8 mouse cellular contexts compared by ENCODE assay signal in genomic region chr9:57262795-57263684, GRCm38 (mm10). TPM values are rescaled to one million over a fixed set of nuclear protein-coding genes. Genes with fewer than 3 reads are reported as not detected.
A peak's percentile ranks its signal among the peaks of the same experiment; 100 is the strongest.
DNase-seq lines count a peak whose midpoint lies in the region; ATAC-seq lines count a peak whose summit lies in the region.

No protein-coding gene starts in this region.

- H3K4me3 ChIP-seq in heart, embryonic 13.5 days, result peak overlapping the region; percentile 94
- H3K4me3 ChIP-seq in hindbrain, embryonic 12.5 days, result peak overlapping the region; percentile 67
- H3K4me3 ChIP-seq in midbrain, embryonic 11.5 days (ENCODE audit: low read depth, low read length), result peak overlapping the region; percentile 75

- peaks cover 9% of the 10 kb centered on the region for H3K36me3 ChIP-seq in heart, embryonic 13.5 days
- H3K36me3 ChIP-seq in hindbrain, embryonic 12.5 days, result 0 out of 2 replicates have a peak, but pooled peaks cover 1% of the 10 kb centered on the region
- peaks cover under 1% of the 10 kb centered on the region; the same call in 1 of the 2 replicates for H3K36me3 ChIP-seq in midbrain, embryonic 11.5 days (ENCODE audit: control insufficient read depth, insufficient read depth, low read length)

- 53% methylated on average over 13 of the region's 13 CpGs for WGBS in heart, embryonic 13.5 days
- WGBS in hindbrain, embryonic 12.5 days, result 51% methylated on average over 13 of the region's 13 CpGs
- 52% methylated on average over 13 of the region's 13 CpGs for WGBS in midbrain, embryonic 11.5 days

- peak overlapping the region; percentile 80 for H3K27ac ChIP-seq in heart, embryonic 13.5 days (replicated peaks)
- H3K27ac ChIP-seq in hindbrain, embryonic 12.5 days, result no peak overlapping the region
- H3K27ac ChIP-seq in midbrain, embryonic 11.5 days (ENCODE audit: low read depth, low read length), result no peak overlapping the region; the same call in 1 of the 2 replicates

- H3K4me1 ChIP-seq in heart, embryonic 13.5 days, result peaks cover 61% of the 10 kb centered on the region
- peaks cover 39% of the 10 kb centered on the region for H3K4me1 ChIP-seq in hindbrain, embryonic 12.5 days
- H3K4me1 ChIP-seq in midbrain, embryonic 11.5 days (ENCODE audit: control insufficient read depth, insufficient read depth, low read length), result peaks cover 14% of the 10 kb centered on the region

- H3K27me3 ChIP-seq in heart, embryonic 13.5 days (replicated peaks), result peaks cover 25% of the 10 kb centered on the region
- H3K27me3 ChIP-seq in hindbrain, embryonic 12.5 days, result peaks cover 41% of the 10 kb centered on the region
- H3K27me3 ChIP-seq in midbrain, embryonic 11.5 days (ENCODE audit: control insufficient read depth, insufficient read depth, low read length), result peaks cover 4% of the 10 kb centered on the region; the same call in 1 of the 2 replicates

- H3K4me2 ChIP-seq in heart, embryonic 13.5 days, result peak overlapping the region; percentile 91
- peak overlapping the region; percentile 91 for H3K4me2 ChIP-seq in hindbrain, embryonic 12.5 days (replicated peaks)
- H3K4me2 ChIP-seq in midbrain, embryonic 11.5 days, result peak overlapping the region; percentile 96

- DNase-seq in heart, adult 8-10 months (ENCODE audit: low spot score), result no peak
- peak; percentile 38 for DNase-seq in WW6 (ENCODE audit: low read depth, low spot score)
- DNase-seq in midbrain, embryonic 11.5 days (ENCODE audit: low spot score, missing footprints), result peak; percentile 77
- DNase-seq in ovary, postnatal 14 days (ENCODE audit: low spot score), result no peak
- DNase-seq in urinary bladder, postnatal 14 days (ENCODE audit: low spot score), result no peak
- DNase-seq in urinary bladder, adult 18-20 months (ENCODE audit: low spot score in 2 of 2), result no peak

- ATAC-seq in heart, embryonic 13.5 days (ENCODE audit: extremely low read depth, insufficient number of reproducible peaks, low FRiP score, low TSS enrichment), result no peak
- ATAC-seq in hindbrain, embryonic 12.5 days (ENCODE audit: low FRiP score), result no peak
- ATAC-seq in midbrain, embryonic 11.5 days (ENCODE audit: low FRiP score), result no peak

- no peaks in the 10 kb centered on the region for H3K9me3 ChIP-seq in heart, embryonic 13.5 days
- H3K9me3 ChIP-seq in hindbrain, embryonic 12.5 days (replicated peaks), result no peaks in the 10 kb centered on the region
- H3K9me3 ChIP-seq in midbrain, embryonic 11.5 days (ENCODE audit: control insufficient read depth, low read length), result no peaks in the 10 kb centered on the region

- peak overlapping the region; percentile 98 for H3K9ac ChIP-seq in heart, embryonic 13.5 days
- H3K9ac ChIP-seq in hindbrain, embryonic 12.5 days, result peak overlapping the region; percentile 77
- H3K9ac ChIP-seq in midbrain, embryonic 11.5 days (ENCODE audit: low read length), result peak overlapping the region; percentile 85

RNA-seq across cellular contexts. Expression of gene 1700017B05Rik, which starts 0.6 kb away (rescaled TPM):
- polyA plus RNA-seq in heart, embryonic 13.5 days (2015; fragmentation: Nextera tagmentation; extraction: Ambion mirVana), result 11.9 and 16.9 TPM in 2 replicates
- total RNA-seq in heart, adult 8-10 months (2022), result 10 to 100 TPM in 2 of 4 experiments, 1 to 10 TPM in 2; 7.9 to 10.7 (median 9.4) TPM
- polyA plus RNA-seq in hindbrain, embryonic 12.5 days (2016; fragmentation: Nextera tagmentation; extraction: Ambion mirVana), result 8.1 TPM in 2 replicates
- polyA plus RNA-seq in midbrain, embryonic 11.5 days (2014; fragmentation: Nextera tagmentation; extraction: Ambion mirVana), result 6.4 and 9.3 TPM in 2 replicates

RNA-seq across cellular contexts. Expression of gene Trcg1, which starts 26.7 kb away (rescaled TPM):
- polyA plus RNA-seq in heart, embryonic 13.5 days (2015; fragmentation: Nextera tagmentation; extraction: Ambion mirVana), result 0.07 TPM in 1 of 2 replicates, not detected in the other
- total RNA-seq in heart, adult 8-10 months (2022), result not detected
- polyA plus RNA-seq in hindbrain, embryonic 12.5 days (2016; fragmentation: Nextera tagmentation; extraction: Ambion mirVana), result not detected in 2 replicates
- polyA plus RNA-seq in midbrain, embryonic 11.5 days (2014; fragmentation: Nextera tagmentation; extraction: Ambion mirVana), result not detected in 2 replicates

Comparison
In these comparisons a context has a peak if more than half of its experiments do, and no peak if none do; other contexts are left out.
1. DNase-seq: peak in WW6 (single experiment) and midbrain, embryonic 11.5 days (single experiment); none in heart, adult 8-10 months (single experiment), ovary, postnatal 14 days (single experiment), urinary bladder, postnatal 14 days (single experiment) and urinary bladder, adult 18-20 months (0 of 2).
2. Peak in every context shown above with its lines, with median percentiles within 50 percentile points of each other: H3K4me2 ChIP-seq, H3K4me3 ChIP-seq and H3K9ac ChIP-seq.